Mouse (Mus musculus) limb, embryonic 15.5 days (tissue): ENCODE results near the gene Rreb1. TPM values are rescaled to one million over a fixed set of nuclear protein-coding genes. Genes with fewer than 3 reads are reported as not detected.

Source experiments
- ATAC-seq: fragments of 200-750 bp; cut with Nextera tagmentation; 2 replicates; pipeline ENCODE4 v1.8.0; 2017; ENCODE audit warnings: low read depth, moderate TSS enrichment; ENCODE audit not compliant: insufficient number of reproducible peaks, low FRiP score, low TSS enrichment
- H3K27ac ChIP-seq: fragments of 300-500 bp; sonication (generic); 2 replicates; pipeline ENCODE4 v1.5.1; 2015; ENCODE audit warnings: moderate library complexity, mild to moderate bottlenecking, inconsistent platforms
- H3K27me3 ChIP-seq: fragments of 300-500 bp; sonication (generic); 2 replicates; pipeline ENCODE4 v1.6.1; 2015; ENCODE audit warnings: inconsistent platforms
- H3K36me3 ChIP-seq: fragments of 300-500 bp; sonication (generic); 2 replicates; pipeline ENCODE4 v1.6.1; 2015; ENCODE audit warnings: inconsistent platforms
- H3K4me1 ChIP-seq: fragments of 300-500 bp; sonication (generic); 2 replicates; pipeline ENCODE4 v1.6.1; 2015; ENCODE audit warnings: inconsistent platforms
- H3K4me2 ChIP-seq: fragments of 300-500 bp; sonication (generic); 2 replicates; pipeline ENCODE4 v1.6.1; 2015; ENCODE audit warnings: mild to moderate bottlenecking, inconsistent platforms
- H3K4me3 ChIP-seq: fragments of 300-500 bp; sonication (generic); 2 replicates; pipeline ENCODE4 v1.5.1; 2015; ENCODE audit warnings: mild to moderate bottlenecking, inconsistent platforms
- H3K9ac ChIP-seq: fragments of 300-500 bp; sonication (generic); 2 replicates; pipeline ENCODE4 v1.6.1; 2015; ENCODE audit warnings: inconsistent platforms
- H3K9me3 ChIP-seq: fragments of 300-500 bp; sonication (generic); 2 replicates; pipeline ENCODE4 v1.6.1; 2016; ENCODE audit warnings: inconsistent platforms
- WGBS: fragments of 180-500 bp; shearing (Covaris S2); methylation state at CpG from one replicate; pipeline ENCODE4 v1.1.7; 2015; 5-methylcytosine and 5-hydroxymethylcytosine counted together
- polyA plus RNA-seq: library from polyadenylated mRNA; unstranded; fragments of >200 nt; fragmentation: Nextera tagmentation; extraction: Ambion mirVana; gene quantifications from 2 replicates; pipeline ENCODE4 v1.2.1, GENCODE M21; 2015

Gene Rreb1
- 13.5 and 15.2 TPM in 2 replicates for polyA plus RNA-seq

DNA sequence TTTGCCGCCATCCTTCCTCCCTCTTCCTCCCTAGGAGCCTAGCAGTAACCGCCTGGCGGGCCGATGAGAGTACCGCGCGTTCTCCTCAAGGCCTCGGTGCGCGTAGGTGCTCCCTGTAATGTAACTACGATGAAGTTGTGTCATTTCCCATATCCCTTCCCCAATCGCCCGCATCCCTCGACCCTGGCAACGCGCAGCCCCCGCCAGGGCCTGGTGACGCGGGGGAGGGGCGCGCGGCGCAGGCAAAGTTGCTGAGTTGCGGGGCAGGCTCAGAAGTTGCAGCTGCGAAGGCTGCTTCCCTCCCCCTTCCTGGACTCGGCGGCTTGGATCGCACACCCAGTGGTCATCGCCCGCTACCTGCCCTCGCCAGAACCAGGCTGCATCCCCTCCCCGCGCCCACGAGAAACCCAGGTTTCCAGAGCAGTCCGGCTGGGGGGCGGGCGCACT lies at the start of gene Rreb1:
TSS of gene Rreb1 (plus strand) at position 254 of the 447 bp plus-strand sequence.
- Histone ChIP-seq H3K4me2 (peak within 1 kb of the TSS; percentile 98), H3K27me3 (no peaks in the 10 kb centered on the region), H3K4me1 (peaks cover 21% of the 10 kb centered on the region), H3K36me3 (no peaks in the 10 kb centered on the region), H3K9ac (peak within 1 kb of the TSS; percentile 58), H3K9me3 (no peaks in the 10 kb centered on the region), H3K4me3 (peak within 1 kb of the TSS; percentile 59), H3K27ac (peak within 1 kb of the TSS; percentile 62)
- under 1% methylated on average over 37 of the region's 37 CpGs for WGBS
- ATAC-seq, result peak; percentile 28; the same call in 1 of the 2 replicates

DNA sequence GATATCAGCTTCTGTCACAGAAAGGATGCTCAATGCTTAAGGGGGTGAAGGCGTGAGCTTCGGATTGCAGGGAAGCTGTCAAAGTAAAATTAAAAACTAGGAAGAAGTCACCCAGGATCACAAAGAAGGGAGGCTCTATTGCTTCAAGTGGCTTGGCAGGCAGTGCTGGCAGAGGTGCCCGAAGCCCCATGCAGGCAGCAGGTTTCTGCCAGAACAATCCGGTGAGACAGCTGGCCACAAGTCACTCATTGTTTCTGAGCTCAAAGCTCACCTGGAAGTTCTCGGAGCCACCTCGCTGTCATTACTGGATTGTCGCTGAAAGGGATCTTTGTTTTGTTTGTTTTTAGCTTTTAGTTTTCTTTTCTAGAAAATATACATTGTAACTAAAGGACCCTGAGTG lies 49.6 kb upstream of the Rreb1 start:
- no peak overlapping the region for H3K9ac ChIP-seq
- H3K27ac ChIP-seq, result no peak overlapping the region
- no peaks in the 10 kb centered on the region for H3K36me3 ChIP-seq
- WGBS, result 78% methylated on average over 7 of the region's 7 CpGs
- H3K4me1 ChIP-seq, result no peaks in the 10 kb centered on the region
- no peak for ATAC-seq
- H3K4me2 ChIP-seq, result no peak overlapping the region
- H3K27me3 ChIP-seq, result no peaks in the 10 kb centered on the region
- no peak overlapping the region for H3K4me3 ChIP-seq
- no peaks in the 10 kb centered on the region for H3K9me3 ChIP-seq

DNA sequence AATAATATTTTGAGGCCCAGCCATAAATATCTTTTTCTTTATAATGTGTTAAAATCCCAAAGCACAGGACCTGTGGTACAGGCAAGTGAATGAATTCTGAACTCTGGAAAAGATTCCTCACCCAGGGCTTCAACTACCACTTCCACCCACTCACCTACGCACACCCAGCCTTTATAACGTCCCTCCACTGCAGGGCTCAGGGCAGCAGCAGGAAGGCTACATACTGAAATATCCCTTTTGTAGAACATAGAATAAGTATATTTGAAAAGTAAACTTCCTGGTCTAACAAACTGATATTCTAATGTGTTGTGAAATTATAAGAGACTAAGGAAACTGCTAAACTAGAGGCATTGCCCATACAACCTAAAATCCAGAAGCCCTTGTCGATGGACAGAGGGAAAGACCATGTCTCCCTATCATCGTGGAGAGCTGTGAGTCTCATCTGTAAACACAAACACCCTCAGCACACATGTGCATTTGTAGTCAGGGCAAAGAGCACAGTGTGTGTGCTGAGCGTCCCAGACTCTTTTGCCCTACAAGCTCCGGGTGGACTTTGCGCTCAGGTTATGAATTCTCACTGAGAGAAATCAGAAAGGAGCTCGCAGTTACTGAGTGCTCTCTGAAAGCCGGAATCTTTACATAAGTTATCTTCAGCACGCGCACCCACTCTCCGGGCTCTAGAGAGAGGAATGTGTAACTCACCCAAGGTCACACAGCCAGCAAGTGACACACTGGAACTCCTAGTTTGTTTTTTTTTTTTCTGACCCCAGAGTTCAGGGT lies 46.1 kb upstream of the Rreb1 start:
- no peaks in the 10 kb centered on the region for H3K36me3 ChIP-seq
- no peak overlapping the region for H3K9ac ChIP-seq
- no peak overlapping the region for H3K27ac ChIP-seq
- ATAC-seq, result no peak
- H3K27me3 ChIP-seq, result no peaks in the 10 kb centered on the region
- H3K4me3 ChIP-seq, result no peak overlapping the region
- no peaks in the 10 kb centered on the region for H3K9me3 ChIP-seq
- no peak overlapping the region for H3K4me2 ChIP-seq
- WGBS, result 90% methylated on average over 12 of the region's 12 CpGs
- 0 out of 2 replicates have a peak, but pooled peaks cover 2% of the 10 kb centered on the region for H3K4me1 ChIP-seq

DNA sequence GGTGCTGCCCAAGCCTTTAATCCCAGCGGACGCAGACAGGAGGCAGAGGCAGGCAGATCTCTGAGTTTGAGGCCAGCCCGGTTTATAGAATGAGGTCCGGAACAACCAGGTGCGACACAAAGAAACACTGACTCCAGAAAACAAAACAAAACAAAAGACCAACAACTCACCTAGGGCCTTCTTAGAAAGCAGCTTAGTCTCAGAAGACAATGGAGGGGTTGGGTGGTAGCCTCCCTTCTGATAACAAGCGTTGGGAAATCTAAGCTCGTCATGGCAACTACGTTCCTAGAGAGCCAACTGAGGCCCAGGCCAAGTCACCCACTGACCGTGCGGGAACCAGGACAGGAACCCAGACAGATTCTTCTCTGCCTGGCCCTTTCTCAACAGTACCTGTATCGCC lies 43.7 kb upstream of the Rreb1 start:
- Histone ChIP-seq H3K4me3 (no peak overlapping the region), H3K9me3 (no peaks in the 10 kb centered on the region), H3K4me1 (0 out of 2 replicates have a peak, but pooled peaks cover 2% of the 10 kb centered on the region), H3K36me3 (no peaks in the 10 kb centered on the region), H3K27ac (no peak overlapping the region), H3K4me2 (no peak overlapping the region), H3K27me3 (no peaks in the 10 kb centered on the region), H3K9ac (no peak overlapping the region)
- 96% methylated on average over 11 of the region's 11 CpGs for WGBS
- no peak for ATAC-seq

DNA sequence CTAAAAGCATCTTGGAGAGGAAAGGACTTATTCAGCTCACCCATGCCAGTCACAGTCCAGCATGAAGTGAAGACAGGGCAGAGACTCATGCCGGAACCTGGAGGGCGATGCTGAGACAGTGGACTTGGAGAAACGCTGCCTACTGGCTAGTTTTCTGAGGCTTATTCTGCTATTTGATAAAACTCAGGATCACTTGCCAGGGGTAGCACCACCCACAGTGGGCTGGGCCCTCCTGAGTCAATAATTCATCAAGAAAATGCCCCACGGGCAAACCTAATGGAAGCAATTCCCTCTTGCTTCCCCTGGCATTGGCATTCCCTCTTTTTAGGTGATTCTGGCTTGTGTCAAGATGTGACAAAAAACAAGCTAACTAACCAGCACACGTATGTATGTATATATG lies 38.1 kb upstream of the Rreb1 start:
- ATAC-seq, result no peak
- H3K27me3 ChIP-seq, result no peaks in the 10 kb centered on the region
- H3K27ac ChIP-seq, result no peak overlapping the region
- H3K4me3 ChIP-seq, result no peak overlapping the region
- H3K4me1 ChIP-seq, result peaks cover 3% of the 10 kb centered on the region
- no peak overlapping the region for H3K4me2 ChIP-seq
- no peaks in the 10 kb centered on the region for H3K9me3 ChIP-seq
- no peak overlapping the region for H3K9ac ChIP-seq
- WGBS, result 77% methylated on average over 5 of the region's 5 CpGs
- no peaks in the 10 kb centered on the region for H3K36me3 ChIP-seq

DNA sequence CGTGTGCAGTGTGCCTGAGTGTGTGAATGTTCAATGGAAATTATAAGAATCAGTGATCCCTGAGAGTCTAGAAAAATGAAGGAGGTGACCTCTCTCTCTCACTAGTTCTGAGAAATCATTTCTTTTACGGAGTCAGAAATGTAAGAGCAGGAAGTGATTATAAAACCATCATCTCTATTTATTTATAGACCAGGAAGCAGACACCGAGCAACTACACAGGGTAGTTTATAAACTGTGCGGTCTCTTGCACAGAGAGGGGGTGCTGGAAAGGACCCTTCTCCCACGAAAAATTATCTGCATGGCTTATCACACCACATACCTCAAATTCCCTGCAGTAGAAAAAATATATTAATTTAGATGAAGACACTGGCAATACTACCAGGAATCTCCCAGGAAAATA lies 37.4 kb upstream of the Rreb1 start:
- peaks cover 3% of the 10 kb centered on the region for H3K4me1 ChIP-seq
- no peaks in the 10 kb centered on the region for H3K27me3 ChIP-seq
- no peaks in the 10 kb centered on the region for H3K9me3 ChIP-seq
- WGBS, result 35% methylated on average over 5 of the region's 5 CpGs
- H3K9ac ChIP-seq, result no peak overlapping the region
- no peak for ATAC-seq
- H3K27ac ChIP-seq, result no peak overlapping the region
- no peak overlapping the region for H3K4me2 ChIP-seq
- H3K4me3 ChIP-seq, result no peak overlapping the region
- H3K36me3 ChIP-seq, result no peaks in the 10 kb centered on the region

DNA sequence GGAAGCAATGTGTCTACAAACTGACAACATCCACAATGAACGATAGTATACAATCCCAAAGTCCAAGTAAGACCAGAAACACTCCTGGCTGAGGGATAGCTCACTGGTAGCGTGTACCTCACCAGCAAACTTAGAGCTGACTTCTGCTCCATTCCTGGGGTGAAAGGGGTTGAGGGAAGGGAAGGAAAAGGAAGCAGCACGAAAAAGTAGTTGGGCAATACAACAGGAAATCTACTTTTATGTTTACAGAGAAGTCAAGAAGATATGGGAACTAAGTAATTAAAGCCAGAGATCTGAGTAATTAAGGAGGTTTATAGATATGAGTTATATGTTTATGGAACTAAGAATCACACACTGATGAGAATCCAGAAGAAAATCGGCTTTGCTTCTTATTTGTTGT lies 36.0 kb upstream of the Rreb1 start:
- Histone ChIP-seq H3K27ac (no peak overlapping the region), H3K9me3 (no peaks in the 10 kb centered on the region), H3K27me3 (no peaks in the 10 kb centered on the region), H3K4me2 (no peak overlapping the region), H3K9ac (no peak overlapping the region), H3K4me1 (peaks cover 5% of the 10 kb centered on the region), H3K36me3 (no peaks in the 10 kb centered on the region), H3K4me3 (no peak overlapping the region)
- no peak for ATAC-seq
- 76% methylated on average over 4 of the region's 4 CpGs for WGBS

DNA sequence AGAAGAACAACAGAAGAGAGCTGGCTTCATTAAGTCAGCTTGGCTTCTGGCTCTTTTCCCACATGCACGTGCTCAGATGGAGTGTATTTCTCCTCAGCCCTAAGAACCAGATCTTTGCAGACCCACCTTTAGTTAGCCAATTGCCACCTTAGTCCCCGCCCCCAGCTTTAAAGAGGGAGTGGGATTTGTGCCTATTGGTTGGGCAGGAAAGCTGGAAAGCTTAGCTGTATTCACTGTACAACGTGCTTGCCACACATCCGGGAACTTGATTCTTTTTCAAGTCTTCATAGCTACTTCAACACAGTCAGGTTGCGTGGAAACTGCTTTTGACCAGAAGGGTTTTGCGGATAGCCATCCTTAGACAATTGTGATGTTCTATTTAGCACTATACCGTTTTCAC lies 30.7 kb upstream of the Rreb1 start:
- Histone ChIP-seq H3K9me3 (no peaks in the 10 kb centered on the region), H3K27me3 (no peaks in the 10 kb centered on the region), H3K4me1 (peaks cover 7% of the 10 kb centered on the region; the same call in 1 of the 2 replicates), H3K9ac (no peak overlapping the region), H3K36me3 (no peaks in the 10 kb centered on the region), H3K4me2 (no peak overlapping the region), H3K4me3 (no peak overlapping the region), H3K27ac (no peak overlapping the region)
- ATAC-seq, result no peak
- 57% methylated on average over 7 of the region's 7 CpGs for WGBS

DNA sequence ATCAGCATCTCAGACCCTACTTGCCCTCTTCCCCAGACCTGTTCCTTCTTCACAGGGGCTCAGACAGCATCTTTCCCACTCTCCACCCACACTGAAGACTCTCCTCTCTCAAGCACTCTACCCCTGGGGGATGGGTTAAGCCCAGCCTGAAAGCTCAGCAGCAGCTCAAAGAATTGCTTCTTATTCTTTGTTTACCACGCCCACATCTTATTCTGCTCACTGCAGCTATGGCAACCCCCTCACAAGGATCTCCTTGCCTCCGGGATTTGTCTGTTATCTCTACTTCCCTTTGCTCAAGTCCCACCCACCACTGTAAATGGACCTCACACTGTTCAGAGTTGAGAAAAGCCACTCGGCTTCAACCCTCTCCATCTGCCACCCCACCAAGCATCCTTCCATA lies 28.7 kb upstream of the Rreb1 start:
- H3K36me3 ChIP-seq, result no peaks in the 10 kb centered on the region
- no peak overlapping the region for H3K27ac ChIP-seq
- no peak for ATAC-seq
- H3K9ac ChIP-seq, result no peak overlapping the region
- 28% methylated on average over 3 of the region's 3 CpGs for WGBS
- H3K4me3 ChIP-seq, result no peak overlapping the region
- H3K4me1 ChIP-seq, result peaks cover 7% of the 10 kb centered on the region; the same call in 1 of the 2 replicates
- H3K4me2 ChIP-seq, result no peak overlapping the region
- H3K27me3 ChIP-seq, result no peaks in the 10 kb centered on the region
- H3K9me3 ChIP-seq, result no peaks in the 10 kb centered on the region

DNA sequence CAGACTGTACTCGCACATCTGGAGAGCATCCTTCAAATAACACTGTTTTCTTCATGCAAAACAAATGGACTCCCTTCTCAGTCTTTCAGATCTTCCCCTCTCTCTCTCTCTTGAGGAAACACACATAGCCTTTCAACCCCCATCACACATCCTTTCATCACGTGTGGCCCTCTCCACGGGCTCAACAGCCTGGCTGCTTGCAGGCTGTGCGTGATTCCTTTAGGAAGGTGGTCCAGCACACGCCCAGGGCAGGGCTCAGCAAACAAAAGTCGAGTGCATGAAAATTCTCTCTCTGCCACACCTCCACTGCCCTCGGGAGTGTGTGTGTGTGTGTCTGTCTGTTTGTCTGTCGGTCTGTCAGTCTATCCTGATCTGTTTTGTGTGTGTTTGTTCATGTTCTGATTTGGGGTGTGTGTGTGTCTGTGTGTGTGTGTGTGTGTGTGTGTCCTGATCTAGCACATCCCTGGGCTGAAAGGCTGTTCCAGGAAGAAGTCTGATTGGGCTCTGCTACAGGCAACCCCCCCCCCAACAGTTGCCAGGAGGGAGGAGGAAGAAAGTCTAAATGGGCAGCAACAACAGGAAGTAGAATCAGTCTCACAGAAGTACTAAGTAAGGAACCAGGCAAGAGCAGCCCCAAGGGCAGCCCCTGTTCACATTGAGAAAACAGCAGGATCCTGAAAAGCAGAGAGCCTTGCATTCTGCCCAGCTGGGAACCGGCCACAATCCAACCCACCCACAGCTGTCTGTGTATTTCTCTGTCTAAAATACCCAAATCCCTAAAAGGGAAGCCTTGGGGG lies 26.8 kb upstream of the Rreb1 start:
- no peak for ATAC-seq
- H3K4me1 ChIP-seq, result peaks cover 7% of the 10 kb centered on the region; the same call in 1 of the 2 replicates
- no peaks in the 10 kb centered on the region for H3K9me3 ChIP-seq
- no peak overlapping the region for H3K4me2 ChIP-seq
- no peak overlapping the region for H3K9ac ChIP-seq
- H3K4me3 ChIP-seq, result no peak overlapping the region
- 44% methylated on average over 9 of the region's 9 CpGs for WGBS
- no peak overlapping the region for H3K27ac ChIP-seq
- H3K36me3 ChIP-seq, result no peaks in the 10 kb centered on the region
- no peaks in the 10 kb centered on the region for H3K27me3 ChIP-seq

DNA sequence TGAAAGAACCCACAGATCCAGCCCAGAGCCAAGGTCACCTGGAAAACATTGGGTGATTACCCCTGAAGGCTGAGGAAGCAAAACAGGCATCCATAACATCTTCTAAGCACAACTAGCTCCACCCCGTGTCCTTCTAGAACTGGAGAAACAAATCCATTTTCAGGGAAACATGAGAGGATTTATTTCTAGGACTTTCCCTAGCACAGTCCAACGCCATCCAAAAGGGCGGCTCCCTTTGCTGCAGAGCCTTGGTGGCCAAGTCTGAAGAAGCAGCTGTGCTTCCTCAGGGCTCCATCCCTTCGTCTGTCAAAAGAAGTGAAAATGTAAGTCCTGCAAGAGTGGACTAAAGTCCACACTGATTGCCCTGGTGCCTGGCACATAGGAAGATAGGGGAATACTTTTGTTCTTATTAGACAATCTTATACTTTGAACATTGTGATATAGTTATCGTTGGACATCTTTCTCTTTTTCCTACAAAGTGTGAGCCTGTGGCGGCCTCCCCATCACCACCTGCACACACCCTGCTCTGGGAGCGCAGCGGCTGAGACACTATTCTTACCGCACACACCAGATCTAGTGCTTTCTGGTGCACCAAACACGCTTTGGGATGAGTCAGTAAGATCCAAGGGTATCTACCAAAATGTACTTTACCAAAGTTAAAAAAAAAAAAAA lies 18.7 kb upstream of the Rreb1 start:
- Histone ChIP-seq H3K4me2 (no peak overlapping the region), H3K9ac (no peak overlapping the region), H3K4me3 (no peak overlapping the region), H3K36me3 (no peaks in the 10 kb centered on the region), H3K27me3 (no peaks in the 10 kb centered on the region), H3K4me1 (peaks cover 6% of the 10 kb centered on the region), H3K27ac (no peak overlapping the region), H3K9me3 (no peaks in the 10 kb centered on the region)
- 85% methylated on average over 10 of the region's 10 CpGs for WGBS
- ATAC-seq, result no peak

DNA sequence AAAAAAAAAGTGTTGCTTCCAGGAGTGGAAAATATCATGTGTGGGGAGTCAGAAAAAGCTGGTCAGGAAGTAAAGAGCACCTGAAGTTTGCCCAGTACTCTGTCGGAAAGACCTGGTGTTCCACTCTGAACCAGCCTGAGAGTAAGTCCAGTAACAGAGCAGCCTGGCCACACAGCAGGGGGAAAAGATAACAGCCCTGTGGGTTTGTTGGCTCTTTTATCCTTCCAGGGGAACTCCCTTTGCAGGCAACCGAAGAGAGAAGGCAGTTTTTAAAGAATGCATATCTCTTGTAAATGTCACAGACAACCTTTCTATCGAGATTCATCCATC lies 18.2 kb upstream of the Rreb1 start:
- Histone ChIP-seq H3K4me2 (no peak overlapping the region), H3K27ac (no peak overlapping the region), H3K27me3 (no peaks in the 10 kb centered on the region), H3K4me1 (peaks cover 6% of the 10 kb centered on the region), H3K9me3 (no peaks in the 10 kb centered on the region), H3K36me3 (no peaks in the 10 kb centered on the region), H3K4me3 (no peak overlapping the region), H3K9ac (no peak overlapping the region)
- ATAC-seq, result no peak
- WGBS, result 46% methylated on average over 3 of the region's 3 CpGs
